Mouse (Mus musculus) kidney, adult 11 months (tissue): ENCODE measurements around the gene 4930539E08Rik.

Source experiments
- DNase-seq: peaks from one replicate; pipeline ENCODE4 v3.0.0; 2022

4930539E08Rik gene

GRCm38 (mm10) chr17:28854377-28854776, 60.7 kb downstream of the 4930539E08Rik start:
- no peak for DNase-seq

- DNase-seq, result no peak
Observed at GRCm38 (mm10) chr17:28850511-28850910, 64.6 kb downstream of the 4930539E08Rik start.

- no peak for DNase-seq
Observed at GRCm38 (mm10) chr17:28846974-28847617, 68.0 kb downstream of the 4930539E08Rik start.
